Mouse (Mus musculus): Measurements from ENCODE around the gene A630076J17Rik. TPM values are rescaled to one million over a fixed set of nuclear protein-coding genes. Genes with fewer than 3 reads are reported as not detected.
A peak's percentile ranks its signal among the peaks of the same experiment; 100 is the strongest.

The A630076J17Rik gene
- polyA plus RNA-seq, 1 experiment: not detected

- 0 out of 2 replicates have a peak within 1 kb of the TSS, but pooled peaks have one; percentile 5 for H3K27ac ChIP-seq (ENCODE audit: insufficient read depth, low read depth, low read length)
- peak within 1 kb of the TSS; percentile 85 for H3K4me3 ChIP-seq (ENCODE audit: insufficient read depth, low read depth, low read length)
- H3K4me1 ChIP-seq (ENCODE audit: control insufficient read depth, insufficient read depth, low read length): no peaks in the 10 kb centered on the region; the same call in 1 of the 2 replicates
- TF ChIP-seq POLR2A (IDR thresholded peaks at IDR 0.05; ENCODE audit: insufficient read depth, low read depth, low read length) (peak; percentile 56), CTCF (IDR thresholded peaks at IDR 0.05; ENCODE audit: insufficient read depth, low read depth, low read length) (no peak)
- 1% methylated on average over 43 of the region's 43 CpGs for WGBS
These were observed 48.3 kb downstream of the A630076J17Rik start, which contains the start of gene Lamtor5 for GRCm38 (mm10) chr3:107278479-107279269. Lamtor5 (plus strand) TSS chr3:107278858.

Other genes with a start within 250 kb of the A630076J17Rik start
- not detected in 2 replicates for gene Kcna3, start 194.4 kb upstream of the A630076J17Rik start, polyA plus RNA-seq (2012; ENCODE audit: insufficient read depth, insufficient read length, low replicate concordance, missing spikeins)
- 46.9 and 149 TPM in 2 replicates for gene Kcna2, start 129.5 kb upstream of the A630076J17Rik start, polyA plus RNA-seq (2012; ENCODE audit: insufficient read depth, insufficient read length, low replicate concordance, missing spikeins)
- gene Kcna10, start 47.6 kb upstream of the A630076J17Rik start, polyA plus RNA-seq (2012; ENCODE audit: insufficient read depth, insufficient read length, low replicate concordance, missing spikeins): not detected in 2 replicates
- not detected in 2 replicates for gene Cym, start 8.9 kb upstream of the A630076J17Rik start, polyA plus RNA-seq (2012; ENCODE audit: insufficient read depth, insufficient read length, low replicate concordance, missing spikeins)
- not detected in 2 replicates for gene Prok1, start 9.1 kb downstream of the A630076J17Rik start, polyA plus RNA-seq (2012; ENCODE audit: insufficient read depth, insufficient read length, low replicate concordance, missing spikeins)
- not detected in 2 replicates for gene Lamtor5, start 48.2 kb downstream of the A630076J17Rik start, polyA plus RNA-seq (2012; ENCODE audit: insufficient read depth, insufficient read length, low replicate concordance, missing spikeins)
- not detected in 2 replicates for gene Slc16a4, start 60.6 kb downstream of the A630076J17Rik start, polyA plus RNA-seq (2012; ENCODE audit: insufficient read depth, insufficient read length, low replicate concordance, missing spikeins)
- gene Rbm15, start 103.1 kb downstream of the A630076J17Rik start, polyA plus RNA-seq (2012; ENCODE audit: insufficient read depth, insufficient read length, low replicate concordance, missing spikeins): 50.8 TPM in 1 of 2 replicates, not detected in the other
- not detected in 2 replicates for gene Kcnc4, start 228.9 kb downstream of the A630076J17Rik start, polyA plus RNA-seq (2012; ENCODE audit: insufficient read depth, insufficient read length, low replicate concordance, missing spikeins)

Measured in olfactory bulb, adult 2 months (tissue).